Mouse (Mus musculus): ENCODE measurements around the gene Rapgef1. TPM values are rescaled to one million over a fixed set of nuclear protein-coding genes. Genes with fewer than 3 reads are reported as not detected.

The Rapgef1 gene
- polyA plus RNA-seq, 1 experiment: 2.0 TPM

DNA sequence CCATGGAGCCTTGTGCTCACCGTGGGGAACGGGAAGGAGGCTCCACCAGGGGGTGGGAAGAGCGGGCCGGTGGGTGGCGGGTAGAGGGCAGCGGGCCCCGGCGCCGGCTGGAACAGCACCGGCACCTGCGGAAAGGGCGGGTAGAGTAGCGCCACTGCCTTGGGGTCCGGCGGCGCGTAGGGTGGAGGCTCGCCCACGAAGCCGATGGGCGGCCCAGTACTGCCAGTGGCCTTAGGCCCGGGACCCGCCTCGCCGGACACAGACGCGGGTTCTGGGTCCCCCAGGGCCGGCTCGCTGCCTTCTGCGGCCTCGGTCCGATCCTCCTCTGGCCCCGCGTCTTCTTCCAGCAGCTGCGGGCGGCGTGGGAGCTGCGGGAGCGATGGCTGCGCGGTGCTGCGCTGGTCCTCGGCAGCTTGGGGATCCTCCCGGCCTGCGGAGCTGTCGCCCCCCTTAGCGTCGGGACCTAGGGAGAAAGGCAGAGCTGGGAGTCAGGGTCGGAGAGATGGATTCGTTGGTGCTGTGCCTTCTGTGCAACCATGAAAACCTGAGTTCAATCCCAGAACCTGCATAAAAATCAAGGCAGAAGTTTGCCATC is 127.8 kb downstream of the Rapgef1 start:
- peaks cover 3% of the 10 kb centered on the region for H3K9me3 ChIP-seq (ENCODE audit: control insufficient read depth, low read length)
- no peaks in the 10 kb centered on the region for H3K4me1 ChIP-seq (ENCODE audit: control insufficient read depth)
- no peak for TF ChIP-seq TAL1 (IDR thresholded peaks at IDR 0.05; ENCODE audit: low read length)
- TF ChIP-seq GATA1 (IDR thresholded peaks at IDR 0.05; ENCODE audit: low read length): no peak
- peaks cover 71% of the 10 kb centered on the region for H3K27me3 ChIP-seq (ENCODE audit: control insufficient read depth)
- no peaks in the 10 kb centered on the region for H3K36me3 ChIP-seq (ENCODE audit: control insufficient read depth)
- H3K4me3 ChIP-seq (replicated peaks): no peak overlapping the region

DNA sequence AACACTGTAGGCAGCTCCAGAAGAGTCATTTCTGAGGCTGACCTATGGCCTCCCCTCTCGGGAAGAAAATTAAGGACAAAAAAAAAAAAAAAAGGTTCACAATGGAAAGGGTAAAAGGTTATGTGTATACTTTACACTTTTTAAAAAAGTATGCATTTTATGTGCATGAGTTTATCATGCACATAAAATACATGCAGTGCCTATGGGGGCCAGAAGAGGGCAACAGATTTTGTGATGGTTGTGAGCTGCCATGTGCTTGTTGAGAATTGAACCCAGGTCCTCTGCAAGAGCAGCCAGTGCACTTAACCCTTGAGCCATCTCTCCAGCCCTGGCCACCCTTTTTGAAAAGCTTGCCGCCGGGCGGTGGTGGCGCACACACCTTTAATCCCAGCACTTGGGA is 128.3 kb downstream of the Rapgef1 start:
- Histone ChIP-seq H3K4me1 (ENCODE audit: control insufficient read depth) (no peaks in the 10 kb centered on the region), H3K27me3 (ENCODE audit: control insufficient read depth) (peaks cover 77% of the 10 kb centered on the region), H3K36me3 (ENCODE audit: control insufficient read depth) (no peaks in the 10 kb centered on the region), H3K9me3 (ENCODE audit: control insufficient read depth, low read length) (peaks cover 6% of the 10 kb centered on the region), H3K4me3 (replicated peaks) (no peak overlapping the region)
- TF ChIP-seq GATA1 (IDR thresholded peaks at IDR 0.05; ENCODE audit: low read length) (no peak), TAL1 (IDR thresholded peaks at IDR 0.05; ENCODE audit: low read length) (no peak)

DNA sequence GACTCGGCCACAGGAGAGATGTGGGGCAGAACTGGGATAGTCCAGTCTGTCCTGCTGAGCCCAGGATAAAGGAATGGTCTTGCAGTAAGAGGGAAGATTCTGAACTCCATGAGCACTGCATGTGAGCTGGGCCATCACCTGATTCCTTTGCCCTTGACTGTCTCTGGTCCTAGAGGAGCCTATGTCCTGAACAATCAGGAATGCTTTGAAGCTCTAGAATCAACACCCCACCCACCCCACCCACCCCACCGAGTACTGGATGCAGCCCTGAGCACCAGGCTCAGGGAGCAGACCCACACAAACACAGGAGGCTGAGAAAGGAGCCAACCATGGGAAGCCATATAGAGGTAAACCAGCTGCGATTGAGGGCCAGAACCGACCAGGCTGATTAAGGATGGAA is 129.0 kb downstream of the Rapgef1 start:
- H3K4me1 ChIP-seq (ENCODE audit: control insufficient read depth): no peaks in the 10 kb centered on the region
- H3K4me3 ChIP-seq (replicated peaks): no peak overlapping the region
- H3K9me3 ChIP-seq (ENCODE audit: control insufficient read depth, low read length): peaks cover 6% of the 10 kb centered on the region
- TF ChIP-seq GATA1 (IDR thresholded peaks at IDR 0.05; ENCODE audit: low read length): no peak
- TF ChIP-seq TAL1 (IDR thresholded peaks at IDR 0.05; ENCODE audit: low read length): no peak
- H3K27me3 ChIP-seq (ENCODE audit: control insufficient read depth): peaks cover 83% of the 10 kb centered on the region
- H3K36me3 ChIP-seq (ENCODE audit: control insufficient read depth): no peaks in the 10 kb centered on the region

GRCm38 (mm10) chr2:29751497-29751896 is 132.0 kb downstream of the Rapgef1 start, which contains the start of gene Gm13420:
Gene Gm13420 (minus strand): TSS chr2:29751685.
- H3K9me3 ChIP-seq (ENCODE audit: control insufficient read depth, low read length): peaks cover 6% of the 10 kb centered on the region
- H3K36me3 ChIP-seq (ENCODE audit: control insufficient read depth): no peaks in the 10 kb centered on the region
- no peak for TF ChIP-seq GATA1 (IDR thresholded peaks at IDR 0.05; ENCODE audit: low read length)
- no peak for TF ChIP-seq TAL1 (IDR thresholded peaks at IDR 0.05; ENCODE audit: low read length)
- peaks cover 73% of the 10 kb centered on the region for H3K27me3 ChIP-seq (ENCODE audit: control insufficient read depth)
- peak within 1 kb of the TSS; percentile 17 for H3K4me3 ChIP-seq (replicated peaks)
- H3K4me1 ChIP-seq (ENCODE audit: control insufficient read depth): no peaks in the 10 kb centered on the region

GRCm38 (mm10) chr2:29752397-29752796 is 132.9 kb downstream of the Rapgef1 start:
- Histone ChIP-seq H3K4me1 (ENCODE audit: control insufficient read depth) (no peaks in the 10 kb centered on the region), H3K36me3 (ENCODE audit: control insufficient read depth) (no peaks in the 10 kb centered on the region), H3K27me3 (ENCODE audit: control insufficient read depth) (peaks cover 66% of the 10 kb centered on the region), H3K4me3 (replicated peaks) (no peak overlapping the region), H3K9me3 (ENCODE audit: control insufficient read depth, low read length) (peaks cover 6% of the 10 kb centered on the region)
- TF ChIP-seq GATA1 (IDR thresholded peaks at IDR 0.05; ENCODE audit: low read length) (no peak), TAL1 (IDR thresholded peaks at IDR 0.05; ENCODE audit: low read length) (no peak)

DNA sequence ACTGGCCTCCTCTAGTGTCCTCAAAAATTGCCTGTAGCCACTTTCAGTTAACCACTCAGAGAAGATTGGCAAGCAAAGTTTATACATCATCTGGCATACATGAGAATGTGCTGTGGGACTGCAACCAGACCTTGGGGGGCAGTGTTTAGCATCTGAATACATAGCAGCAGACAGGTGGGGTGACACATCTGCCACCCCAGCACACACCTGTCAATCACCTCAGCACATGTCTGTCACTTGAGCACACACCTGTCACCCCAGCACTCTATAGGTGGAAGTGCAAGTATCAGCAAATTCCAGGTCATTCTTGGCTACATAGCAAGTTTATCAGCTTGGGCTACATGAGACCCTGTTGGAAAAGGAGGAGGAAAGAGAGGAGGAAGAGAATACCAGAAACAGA is 136.2 kb downstream of the Rapgef1 start:
- no peaks in the 10 kb centered on the region for H3K36me3 ChIP-seq (ENCODE audit: control insufficient read depth)
- H3K4me3 ChIP-seq (replicated peaks): no peak overlapping the region
- TF ChIP-seq GATA1 (IDR thresholded peaks at IDR 0.05; ENCODE audit: low read length) (no peak), TAL1 (IDR thresholded peaks at IDR 0.05; ENCODE audit: low read length) (no peak)
- peaks cover 6% of the 10 kb centered on the region for H3K9me3 ChIP-seq (ENCODE audit: control insufficient read depth, low read length)
- peaks cover 42% of the 10 kb centered on the region for H3K27me3 ChIP-seq (ENCODE audit: control insufficient read depth)
- H3K4me1 ChIP-seq (ENCODE audit: control insufficient read depth): no peaks in the 10 kb centered on the region

- Histone ChIP-seq H3K4me1 (ENCODE audit: control insufficient read depth) (no peaks in the 10 kb centered on the region), H3K9me3 (ENCODE audit: control insufficient read depth, low read length) (no peaks in the 10 kb centered on the region), H3K4me3 (replicated peaks) (no peak overlapping the region), H3K27me3 (ENCODE audit: control insufficient read depth) (peaks cover 4% of the 10 kb centered on the region), H3K36me3 (ENCODE audit: control insufficient read depth) (no peaks in the 10 kb centered on the region)
- TF ChIP-seq TAL1 (IDR thresholded peaks at IDR 0.05; ENCODE audit: low read length) (no peak), GATA1 (IDR thresholded peaks at IDR 0.05; ENCODE audit: low read length) (no peak)
These were observed 145.3 kb downstream of the Rapgef1 start for GRCm38 (mm10) chr2:29764831-29765230.

- Histone ChIP-seq H3K36me3 (ENCODE audit: control insufficient read depth) (no peaks in the 10 kb centered on the region), H3K9me3 (ENCODE audit: control insufficient read depth, low read length) (no peaks in the 10 kb centered on the region; the same call in 1 of the 2 replicates), H3K4me1 (ENCODE audit: control insufficient read depth) (peaks cover 3% of the 10 kb centered on the region), H3K27me3 (ENCODE audit: control insufficient read depth) (no peaks in the 10 kb centered on the region), H3K4me3 (replicated peaks) (no peak overlapping the region)
- TF ChIP-seq GATA1 (IDR thresholded peaks at IDR 0.05; ENCODE audit: low read length) (no peak), TAL1 (IDR thresholded peaks at IDR 0.05; ENCODE audit: low read length) (no peak)
These were observed 148.6 kb downstream of the Rapgef1 start for GRCm38 (mm10) chr2:29767976-29768709.

GRCm38 (mm10) chr2:29768901-29769300 is 149.4 kb downstream of the Rapgef1 start:
- peaks cover 2% of the 10 kb centered on the region; the same call in 1 of the 2 replicates for H3K36me3 ChIP-seq (ENCODE audit: control insufficient read depth)
- H3K4me1 ChIP-seq (ENCODE audit: control insufficient read depth): peaks cover 10% of the 10 kb centered on the region
- H3K9me3 ChIP-seq (ENCODE audit: control insufficient read depth, low read length): no peaks in the 10 kb centered on the region; the same call in 1 of the 2 replicates
- TF ChIP-seq GATA1 (IDR thresholded peaks at IDR 0.05; ENCODE audit: low read length) (no peak), TAL1 (IDR thresholded peaks at IDR 0.05; ENCODE audit: low read length) (no peak)
- H3K27me3 ChIP-seq (ENCODE audit: control insufficient read depth): no peaks in the 10 kb centered on the region
- H3K4me3 ChIP-seq (replicated peaks): no peak overlapping the region
